Mouse (Mus musculus): ENCODE data around the gene Baiap2. TPM values are rescaled to one million over a fixed set of nuclear protein-coding genes. Genes with fewer than 3 reads are reported as not detected.
A peak's percentile ranks its signal among the peaks of the same experiment; 100 is the strongest.

Baiap2 gene
- polyA plus RNA-seq, 1 experiment from 2014 or later: 20.1 TPM

- no peaks in the 10 kb centered on the region for H3K4me1 ChIP-seq (replicated peaks)
- H3K4me2 ChIP-seq: no peak overlapping the region
- no peak overlapping the region for H3K4me3 ChIP-seq
- H3K9me3 ChIP-seq: no peaks in the 10 kb centered on the region
- WGBS: 86% methylated on average over 5 of the region's 5 CpGs
- H3K27me3 ChIP-seq: no peaks in the 10 kb centered on the region
- no peak for ATAC-seq (ENCODE audit: low FRiP score, low read depth)
- no peak overlapping the region for H3K27ac ChIP-seq (replicated peaks)
- H3K36me3 ChIP-seq: no peaks in the 10 kb centered on the region
- no peak overlapping the region for H3K9ac ChIP-seq
These were observed 17.4 kb upstream of the Baiap2 start for GRCm38 (mm10) chr11:119925176-119925575.

- H3K4me2 ChIP-seq: no peak overlapping the region
- H3K4me1 ChIP-seq (replicated peaks): no peaks in the 10 kb centered on the region
- ATAC-seq (ENCODE audit: low FRiP score, low read depth): no peak
- 85% methylated on average over 5 of the region's 5 CpGs for WGBS
- no peaks in the 10 kb centered on the region for H3K9me3 ChIP-seq
- H3K27ac ChIP-seq (replicated peaks): no peak overlapping the region
- no peak overlapping the region for H3K9ac ChIP-seq
- H3K36me3 ChIP-seq: no peaks in the 10 kb centered on the region
- no peak overlapping the region for H3K4me3 ChIP-seq
- no peaks in the 10 kb centered on the region for H3K27me3 ChIP-seq
These were observed 15.8 kb upstream of the Baiap2 start for GRCm38 (mm10) chr11:119926762-119927161.

- H3K27me3 ChIP-seq: no peaks in the 10 kb centered on the region
- H3K9me3 ChIP-seq: no peaks in the 10 kb centered on the region
- H3K36me3 ChIP-seq: no peaks in the 10 kb centered on the region
- H3K4me3 ChIP-seq: no peak overlapping the region
- WGBS: 75% methylated on average over 16 of the region's 16 CpGs
- no peak overlapping the region for H3K27ac ChIP-seq (replicated peaks)
- H3K4me1 ChIP-seq (replicated peaks): no peaks in the 10 kb centered on the region
- ATAC-seq (ENCODE audit: low FRiP score, low read depth): no peak
- no peak overlapping the region for H3K9ac ChIP-seq
- no peak overlapping the region for H3K4me2 ChIP-seq
These were observed 14.4 kb upstream of the Baiap2 start for GRCm38 (mm10) chr11:119928023-119928681.

- no peak for ATAC-seq (ENCODE audit: low FRiP score, low read depth)
- Histone ChIP-seq H3K27me3 (no peaks in the 10 kb centered on the region), H3K4me3 (no peak overlapping the region)
These were observed 12.8 kb upstream of the Baiap2 start for GRCm38 (mm10) chr11:119929603-119930265.

GRCm38 (mm10) chr11:119931809-119932208 lies 10.8 kb upstream of the Baiap2 start:
- H3K4me1 ChIP-seq (replicated peaks): peaks cover 16% of the 10 kb centered on the region
- 72% methylated on average over 10 of the region's 10 CpGs for WGBS
- no peaks in the 10 kb centered on the region for H3K9me3 ChIP-seq
- no peak overlapping the region for H3K4me2 ChIP-seq
- peak overlapping the region; percentile 3; the same call in 1 of the 2 replicates for H3K27ac ChIP-seq (replicated peaks)
- H3K27me3 ChIP-seq: no peaks in the 10 kb centered on the region
- H3K4me3 ChIP-seq: no peak overlapping the region
- H3K9ac ChIP-seq: no peak overlapping the region
- no peak for ATAC-seq (ENCODE audit: low FRiP score, low read depth)
- no peaks in the 10 kb centered on the region for H3K36me3 ChIP-seq

More at GRCm38 (mm10) chr11:119929603-119930265, 12.8 kb upstream of the Baiap2 start:
- WGBS: 83% methylated on average over 6 of the region's 6 CpGs
- Histone ChIP-seq H3K4me2 (no peak overlapping the region), H3K9ac (no peak overlapping the region), H3K9me3 (no peaks in the 10 kb centered on the region), H3K36me3 (no peaks in the 10 kb centered on the region), H3K4me1 (replicated peaks) (no peaks in the 10 kb centered on the region), H3K27ac (replicated peaks) (no peak overlapping the region)

GRCm38 (mm10) chr11:119933142-119933541 lies 9.4 kb upstream of the Baiap2 start:
- WGBS: 59% methylated on average over 4 of the region's 4 CpGs
- Histone ChIP-seq H3K4me3 (no peak overlapping the region), H3K4me2 (no peak overlapping the region), H3K27me3 (no peaks in the 10 kb centered on the region), H3K27ac (replicated peaks) (no peak overlapping the region), H3K9ac (no peak overlapping the region), H3K4me1 (replicated peaks) (peaks cover 29% of the 10 kb centered on the region), H3K9me3 (no peaks in the 10 kb centered on the region), H3K36me3 (no peaks in the 10 kb centered on the region)
- ATAC-seq (ENCODE audit: low FRiP score, low read depth): no peak

GRCm38 (mm10) chr11:119933819-119934583 lies 8.6 kb upstream of the Baiap2 start:
- WGBS: 82% methylated on average over 8 of the region's 8 CpGs
- H3K9ac ChIP-seq: no peak overlapping the region
- H3K27me3 ChIP-seq: no peaks in the 10 kb centered on the region
- ATAC-seq (ENCODE audit: low FRiP score, low read depth): no peak
- no peaks in the 10 kb centered on the region for H3K36me3 ChIP-seq
- H3K4me2 ChIP-seq: no peak overlapping the region
- H3K4me1 ChIP-seq (replicated peaks): peaks cover 32% of the 10 kb centered on the region
- H3K9me3 ChIP-seq: no peaks in the 10 kb centered on the region
- no peak overlapping the region for H3K4me3 ChIP-seq
- H3K27ac ChIP-seq (replicated peaks): no peak overlapping the region

- 73% methylated on average over 8 of the region's 8 CpGs for WGBS
- no peak overlapping the region for H3K9ac ChIP-seq
- H3K27me3 ChIP-seq: no peaks in the 10 kb centered on the region
- peaks cover 37% of the 10 kb centered on the region for H3K4me1 ChIP-seq (replicated peaks)
- no peak overlapping the region for H3K27ac ChIP-seq (replicated peaks)
- no peak for ATAC-seq (ENCODE audit: low FRiP score, low read depth)
- no peak overlapping the region for H3K4me3 ChIP-seq
- H3K36me3 ChIP-seq: no peaks in the 10 kb centered on the region
- no peak overlapping the region for H3K4me2 ChIP-seq
- H3K9me3 ChIP-seq: no peaks in the 10 kb centered on the region
These were observed 7.8 kb upstream of the Baiap2 start for GRCm38 (mm10) chr11:119934773-119935172.

GRCm38 (mm10) chr11:119935457-119935856 lies 7.1 kb upstream of the Baiap2 start:
- WGBS: 22% methylated on average over 6 of the region's 6 CpGs
- H3K27me3 ChIP-seq: no peaks in the 10 kb centered on the region
- no peaks in the 10 kb centered on the region for H3K9me3 ChIP-seq
- no peak overlapping the region for H3K9ac ChIP-seq
- peaks cover 44% of the 10 kb centered on the region for H3K4me1 ChIP-seq (replicated peaks)
- H3K4me3 ChIP-seq: no peak overlapping the region
- no peaks in the 10 kb centered on the region for H3K36me3 ChIP-seq
- H3K27ac ChIP-seq (replicated peaks): no peak overlapping the region
- H3K4me2 ChIP-seq: no peak overlapping the region
- no peak for ATAC-seq (ENCODE audit: low FRiP score, low read depth)

GRCm38 (mm10) chr11:119936456-119936855 lies 6.1 kb upstream of the Baiap2 start:
- H3K27ac ChIP-seq (replicated peaks): no peak overlapping the region
- no peak for ATAC-seq (ENCODE audit: low FRiP score, low read depth)
- H3K9ac ChIP-seq: no peak overlapping the region
- H3K27me3 ChIP-seq: peaks cover 6% of the 10 kb centered on the region; the same call in 1 of the 2 replicates
- WGBS: 70% methylated on average over 2 of the region's 2 CpGs
- H3K4me1 ChIP-seq (replicated peaks): peaks cover 53% of the 10 kb centered on the region
- H3K4me2 ChIP-seq: no peak overlapping the region
- H3K9me3 ChIP-seq: no peaks in the 10 kb centered on the region
- H3K36me3 ChIP-seq: no peaks in the 10 kb centered on the region
- no peak overlapping the region for H3K4me3 ChIP-seq

GRCm38 (mm10) chr11:119937216-119937615 lies 5.3 kb upstream of the Baiap2 start:
- ATAC-seq (ENCODE audit: low FRiP score, low read depth): no peak
- no peaks in the 10 kb centered on the region for H3K36me3 ChIP-seq
- no peak overlapping the region for H3K4me2 ChIP-seq
- H3K4me3 ChIP-seq: no peak overlapping the region
- WGBS: 52% methylated on average over 12 of the region's 12 CpGs
- peaks cover 60% of the 10 kb centered on the region for H3K4me1 ChIP-seq (replicated peaks)
- peaks cover 6% of the 10 kb centered on the region; the same call in 1 of the 2 replicates for H3K27me3 ChIP-seq
- no peaks in the 10 kb centered on the region for H3K9me3 ChIP-seq
- no peak overlapping the region; the same call in 1 of the 2 replicates for H3K27ac ChIP-seq (replicated peaks)
- H3K9ac ChIP-seq: no peak overlapping the region
